Mouse (Mus musculus): Measurements from ENCODE around the gene Mapk1. TPM values are rescaled to one million over a fixed set of nuclear protein-coding genes. Genes with fewer than 3 reads are reported as not detected.

The Mapk1 gene
- polyA plus RNA-seq, 1 experiment: 53.8 TPM

GRCm38 (mm10) chr16:17041417-17041816 is 58.2 kb downstream of the Mapk1 start:
- WGBS: 95% methylated on average over 1 of the region's 1 CpGs
- no peaks in the 10 kb centered on the region for H3K27me3 ChIP-seq (ENCODE audit: control insufficient read depth, insufficient read depth, low read length)
- peaks cover 55% of the 10 kb centered on the region for H3K36me3 ChIP-seq (ENCODE audit: control insufficient read depth, insufficient read depth, low read length)
- H3K27ac ChIP-seq (ENCODE audit: insufficient read depth, low read depth, low read length): no peak overlapping the region
- H3K4me3 ChIP-seq (ENCODE audit: low read depth, low read length): no peak overlapping the region
- TF ChIP-seq POLR2A (IDR thresholded peaks at IDR 0.05; ENCODE audit: low read depth, low read length): no peak
- no peak for TF ChIP-seq CTCF (IDR thresholded peaks at IDR 0.05; ENCODE audit: extremely low read depth, insufficient read length, insufficient replicate concordance, low read depth, low read length)
- H3K4me1 ChIP-seq (ENCODE audit: control insufficient read depth, insufficient read depth, insufficient read length, low read length): no peaks in the 10 kb centered on the region

GRCm38 (mm10) chr16:17044320-17044719 is 61.1 kb downstream of the Mapk1 start:
- Histone ChIP-seq H3K27ac (ENCODE audit: insufficient read depth, low read depth, low read length) (no peak overlapping the region), H3K36me3 (ENCODE audit: control insufficient read depth, insufficient read depth, low read length) (peaks cover 60% of the 10 kb centered on the region), H3K4me1 (ENCODE audit: control insufficient read depth, insufficient read depth, insufficient read length, low read length) (no peaks in the 10 kb centered on the region), H3K4me3 (ENCODE audit: low read depth, low read length) (no peak overlapping the region), H3K27me3 (ENCODE audit: control insufficient read depth, insufficient read depth, low read length) (no peaks in the 10 kb centered on the region)
- 74% methylated on average over 3 of the region's 3 CpGs for WGBS
- TF ChIP-seq CTCF (IDR thresholded peaks at IDR 0.05; ENCODE audit: extremely low read depth, insufficient read length, insufficient replicate concordance, low read depth, low read length) (no peak), POLR2A (IDR thresholded peaks at IDR 0.05; ENCODE audit: low read depth, low read length) (no peak)

GRCm38 (mm10) chr16:17045287-17045686 is 62.1 kb downstream of the Mapk1 start:
- H3K27me3 ChIP-seq (ENCODE audit: control insufficient read depth, insufficient read depth, low read length): no peaks in the 10 kb centered on the region
- H3K4me3 ChIP-seq (ENCODE audit: low read depth, low read length): no peak overlapping the region
- WGBS: 84% methylated on average over 3 of the region's 3 CpGs
- no peaks in the 10 kb centered on the region for H3K4me1 ChIP-seq (ENCODE audit: control insufficient read depth, insufficient read depth, insufficient read length, low read length)
- TF ChIP-seq CTCF (IDR thresholded peaks at IDR 0.05; ENCODE audit: extremely low read depth, insufficient read length, insufficient replicate concordance, low read depth, low read length): no peak
- no peak for TF ChIP-seq POLR2A (IDR thresholded peaks at IDR 0.05; ENCODE audit: low read depth, low read length)
- H3K36me3 ChIP-seq (ENCODE audit: control insufficient read depth, insufficient read depth, low read length): peaks cover 53% of the 10 kb centered on the region
- H3K27ac ChIP-seq (ENCODE audit: insufficient read depth, low read depth, low read length): no peak overlapping the region

GRCm38 (mm10) chr16:17049886-17050285 is 66.7 kb downstream of the Mapk1 start:
- WGBS: 92% methylated on average over 1 of the region's 1 CpGs

GRCm38 (mm10) chr16:17052087-17052486 is 68.9 kb downstream of the Mapk1 start:
- H3K27ac ChIP-seq (ENCODE audit: insufficient read depth, low read depth, low read length): no peak overlapping the region
- H3K4me3 ChIP-seq (ENCODE audit: low read depth, low read length): no peak overlapping the region
- no peaks in the 10 kb centered on the region for H3K27me3 ChIP-seq (ENCODE audit: control insufficient read depth, insufficient read depth, low read length)
- H3K36me3 ChIP-seq (ENCODE audit: control insufficient read depth, insufficient read depth, low read length): peaks cover 14% of the 10 kb centered on the region
- TF ChIP-seq POLR2A (IDR thresholded peaks at IDR 0.05; ENCODE audit: low read depth, low read length) (no peak), CTCF (IDR thresholded peaks at IDR 0.05; ENCODE audit: extremely low read depth, insufficient read length, insufficient replicate concordance, low read depth, low read length) (no peak)
- H3K4me1 ChIP-seq (ENCODE audit: control insufficient read depth, insufficient read depth, insufficient read length, low read length): no peaks in the 10 kb centered on the region
- 70% methylated on average over 7 of the region's 7 CpGs for WGBS

More at GRCm38 (mm10) chr16:17049886-17050285, 66.7 kb downstream of the Mapk1 start:
- H3K4me3 ChIP-seq (ENCODE audit: low read depth, low read length): no peak overlapping the region
- H3K27ac ChIP-seq (ENCODE audit: insufficient read depth, low read depth, low read length): no peak overlapping the region
- H3K36me3 ChIP-seq (ENCODE audit: control insufficient read depth, insufficient read depth, low read length): peaks cover 27% of the 10 kb centered on the region
- no peak for TF ChIP-seq POLR2A (IDR thresholded peaks at IDR 0.05; ENCODE audit: low read depth, low read length)
- no peak for TF ChIP-seq CTCF (IDR thresholded peaks at IDR 0.05; ENCODE audit: extremely low read depth, insufficient read length, insufficient replicate concordance, low read depth, low read length)
- no peaks in the 10 kb centered on the region for H3K27me3 ChIP-seq (ENCODE audit: control insufficient read depth, insufficient read depth, low read length)
- H3K4me1 ChIP-seq (ENCODE audit: control insufficient read depth, insufficient read depth, insufficient read length, low read length): no peaks in the 10 kb centered on the region

GRCm38 (mm10) chr16:17053903-17054302 is 70.7 kb downstream of the Mapk1 start:
- peaks cover 2% of the 10 kb centered on the region; the same call in 1 of the 2 replicates for H3K36me3 ChIP-seq (ENCODE audit: control insufficient read depth, insufficient read depth, low read length)
- TF ChIP-seq CTCF (IDR thresholded peaks at IDR 0.05; ENCODE audit: extremely low read depth, insufficient read length, insufficient replicate concordance, low read depth, low read length): no peak
- no peak for TF ChIP-seq POLR2A (IDR thresholded peaks at IDR 0.05; ENCODE audit: low read depth, low read length)
- WGBS: 66% methylated on average over 3 of the region's 3 CpGs
- H3K27me3 ChIP-seq (ENCODE audit: control insufficient read depth, insufficient read depth, low read length): no peaks in the 10 kb centered on the region
- H3K4me1 ChIP-seq (ENCODE audit: control insufficient read depth, insufficient read depth, insufficient read length, low read length): no peaks in the 10 kb centered on the region
- no peak overlapping the region for H3K4me3 ChIP-seq (ENCODE audit: low read depth, low read length)
- H3K27ac ChIP-seq (ENCODE audit: insufficient read depth, low read depth, low read length): no peak overlapping the region

GRCm38 (mm10) chr16:17055584-17055983 is 72.4 kb downstream of the Mapk1 start:
- WGBS: 72% methylated on average over 3 of the region's 3 CpGs
- no peak overlapping the region for H3K27ac ChIP-seq (ENCODE audit: insufficient read depth, low read depth, low read length)
- H3K4me3 ChIP-seq (ENCODE audit: low read depth, low read length): no peak overlapping the region
- no peaks in the 10 kb centered on the region for H3K4me1 ChIP-seq (ENCODE audit: control insufficient read depth, insufficient read depth, insufficient read length, low read length)
- TF ChIP-seq CTCF (IDR thresholded peaks at IDR 0.05; ENCODE audit: extremely low read depth, insufficient read length, insufficient replicate concordance, low read depth, low read length) (no peak), POLR2A (IDR thresholded peaks at IDR 0.05; ENCODE audit: low read depth, low read length) (no peak)
- no peaks in the 10 kb centered on the region for H3K27me3 ChIP-seq (ENCODE audit: control insufficient read depth, insufficient read depth, low read length)
- no peaks in the 10 kb centered on the region for H3K36me3 ChIP-seq (ENCODE audit: control insufficient read depth, insufficient read depth, low read length)

Data from small intestine, adult 2 months (tissue).